Mouse (Mus musculus) CH12.LX (cell line): ENCODE results near the gene Gtsf1l. TPM values are rescaled to one million over a fixed set of nuclear protein-coding genes. Genes with fewer than 3 reads are reported as not detected.

ENCODE experiments used
- DNase-seq: peaks from one replicate; pipeline ENCODE4 v3.0.0-alpha.2; 2013; ENCODE audit errors: extremely low read depth
- H3K27ac ChIP-seq: 2 replicates; pipeline ENCODE4 v1.5.1; 2012; ENCODE audit warnings: low read depth, mild to moderate bottlenecking, control low read depth, moderate library complexity; ENCODE audit not compliant: insufficient read depth
- H3K27me3 ChIP-seq: replicated peaks from 2 replicates; pipeline ENCODE3; 2012; ENCODE audit warnings: inconsistent platforms
- H3K36me3 ChIP-seq, 2 experiments: replicated peaks in 1 of 2; 2 replicates each; pipeline versions ENCODE3 to v1.6.1; 2012; ENCODE audit warnings: inconsistent platforms in 1 of 2, low read length in 1 of 2, mild to moderate bottlenecking in 1 of 2, mixed read lengths in 1 of 2, moderate library complexity in 1 of 2; ENCODE audit not compliant: control insufficient read depth in 1 of 2, insufficient read depth in 1 of 2
- H3K4me1 ChIP-seq, 2 experiments: 2 replicates each; pipeline ENCODE4 v1.6.1; 2012; ENCODE audit warnings: inconsistent platforms in 1 of 2, moderate library complexity in 1 of 2; ENCODE audit not compliant: insufficient read depth in 2 of 2, control insufficient read depth in 1 of 2
- H3K4me2 ChIP-seq: 2 replicates; pipeline ENCODE4 v1.6.1; 2012; ENCODE audit warnings: low read depth, mild to moderate bottlenecking, control low read depth; ENCODE audit not compliant: poor library complexity, insufficient read depth, severe bottlenecking
- H3K4me3 ChIP-seq, 3 experiments: fragments of 150-350 bp in 1 of 3; sonication (generic) in 1 of 3; replicated peaks in 1 of 3; 2 replicates each; pipeline versions ENCODE3 to v1.5.1; 2011 to 2012; ENCODE audit warnings: low read depth in 2 of 3, low read length in 2 of 3, mild to moderate bottlenecking in 2 of 3, moderate library complexity in 2 of 3, control low read depth in 1 of 3, improper control_type of control experiment in 1 of 3, inconsistent platforms in 1 of 3, mixed read lengths in 1 of 3; ENCODE audit not compliant: poor library complexity in 1 of 3
- H3K79me2 ChIP-seq: replicated peaks from 2 replicates; pipeline ENCODE4 v1.6.1; 2012; ENCODE audit warnings: mild to moderate bottlenecking, moderate library complexity; ENCODE audit not compliant: control insufficient read depth, poor library complexity, insufficient read depth, severe bottlenecking; ENCODE audit errors: extremely low read depth
- H3K9ac ChIP-seq: 2 replicates; pipeline ENCODE4 v1.6.1; 2012; ENCODE audit warnings: low read depth, mild to moderate bottlenecking, control low read depth, moderate library complexity; ENCODE audit not compliant: insufficient read depth
- H3K9me3 ChIP-seq: replicated peaks from 2 replicates; pipeline ENCODE3; 2012; ENCODE audit warnings: low read length, inconsistent platforms, mixed read lengths
- BHLHE40 ChIP-seq: IDR thresholded peaks from 2 replicates; pipeline ENCODE4 v1.6.1; 2011; ENCODE audit warnings: mild to moderate bottlenecking, low read depth, low read length, improper control_type of control experiment
- CHD1 ChIP-seq: IDR thresholded peaks from 2 replicates; pipeline ENCODE4 v1.6.1; 2012; ENCODE audit warnings: low read depth, low read length, improper control_type of control experiment, inconsistent platforms
- E2F4 ChIP-seq: IDR thresholded peaks from 2 replicates; pipeline ENCODE4 v1.6.1; 2011; ENCODE audit warnings: low read depth, low read length, improper control_type of control experiment; ENCODE audit not compliant: insufficient replicate concordance
- ELF1 ChIP-seq: IDR thresholded peaks from 2 replicates; pipeline ENCODE4 v1.6.1; 2014; ENCODE audit warnings: low read depth, mild to moderate bottlenecking, inconsistent platforms, low read length, improper control_type of control experiment
- EP300 ChIP-seq: IDR thresholded peaks from 2 replicates; pipeline ENCODE4 v1.6.1; 2011; ENCODE audit warnings: low read length, improper control_type of control experiment
- ETS1 ChIP-seq: conservative IDR thresholded peaks from 2 replicates; pipeline ENCODE4 v1.6.1; 2012; ENCODE audit warnings: low read depth, mild to moderate bottlenecking, inconsistent platforms, low read length, improper control_type of control experiment, moderate library complexity
- GABPA ChIP-seq: IDR thresholded peaks from 2 replicates; pipeline ENCODE4 v1.6.1; 2012; ENCODE audit warnings: low read depth, low read length, improper control_type of control experiment, inconsistent platforms; ENCODE audit not compliant: insufficient replicate concordance
- HCFC1 ChIP-seq: IDR thresholded peaks from 2 replicates; pipeline ENCODE4 v1.6.1; 2012; ENCODE audit warnings: low read depth, mild to moderate bottlenecking, inconsistent platforms, low read length, improper control_type of control experiment
- IRF4 ChIP-seq: IDR thresholded peaks from 2 replicates; pipeline ENCODE4 v1.6.1; 2014; ENCODE audit warnings: low read depth, mild to moderate bottlenecking, inconsistent platforms, low read length, improper control_type of control experiment
- JUN ChIP-seq: IDR thresholded peaks from 2 replicates; pipeline ENCODE4 v1.6.1; 2011; ENCODE audit warnings: low read depth, mild to moderate bottlenecking, low read length, improper control_type of control experiment, moderate library complexity; ENCODE audit not compliant: insufficient read depth
- JUND ChIP-seq: conservative IDR thresholded peaks from 2 replicates; pipeline ENCODE4 v1.6.1; 2011; ENCODE audit warnings: low read depth, low read length, improper control_type of control experiment
- KAT2A ChIP-seq: IDR thresholded peaks from 2 replicates; pipeline ENCODE4 v1.6.1; 2012; ENCODE audit warnings: low read length, improper control_type of control experiment, inconsistent platforms; ENCODE audit not compliant: insufficient replicate concordance
- MAFK ChIP-seq: IDR thresholded peaks from 2 replicates; pipeline ENCODE4 v1.6.1; 2011; ENCODE audit warnings: low read length, improper control_type of control experiment; ENCODE audit not compliant: insufficient replicate concordance
- MEF2A ChIP-seq: IDR thresholded peaks from 2 replicates; pipeline ENCODE4 v1.6.1; 2014; ENCODE audit warnings: low read depth, mild to moderate bottlenecking, inconsistent platforms, low read length, improper control_type of control experiment, borderline replicate concordance
- MXI1 ChIP-seq: IDR thresholded peaks from 2 replicates; pipeline ENCODE4 v1.6.1; 2011; ENCODE audit warnings: mild to moderate bottlenecking, low read depth, low read length, improper control_type of control experiment
- MYC ChIP-seq: IDR thresholded peaks from 2 replicates; pipeline ENCODE4 v1.6.1; 2011; ENCODE audit warnings: low read depth, mild to moderate bottlenecking, improper control_type of control experiment, low read length
- NELFE ChIP-seq: IDR thresholded peaks from 2 replicates; pipeline ENCODE4 v1.6.1; 2011; ENCODE audit warnings: low read depth, low read length, improper control_type of control experiment
- NRF1 ChIP-seq: IDR thresholded peaks from 2 replicates; pipeline ENCODE4 v1.6.1; 2014; ENCODE audit warnings: low read depth, mild to moderate bottlenecking, inconsistent platforms, low read length, improper control_type of control experiment, moderate library complexity
- PAX5 ChIP-seq: IDR thresholded peaks from 2 replicates; pipeline ENCODE4 v1.6.1; 2012; ENCODE audit warnings: low read length, inconsistent platforms, mixed read lengths
- POLR2A ChIP-seq: IDR thresholded peaks from 2 replicates; pipeline ENCODE4 v1.6.1; 2011; ENCODE audit warnings: low read depth, mild to moderate bottlenecking, improper control_type of control experiment, low read length
- POLR2AphosphoS2 ChIP-seq: IDR thresholded peaks from 2 replicates; pipeline ENCODE4 v1.6.1; 2011; ENCODE audit warnings: low read depth, low read length, improper control_type of control experiment
- RAD21 ChIP-seq: IDR thresholded peaks from 2 replicates; pipeline ENCODE4 v1.6.1; 2011; ENCODE audit warnings: low read depth, mild to moderate bottlenecking, low read length, improper control_type of control experiment, moderate library complexity
- RCOR1 ChIP-seq: conservative IDR thresholded peaks from 2 replicates; pipeline ENCODE4 v1.6.1; 2012; ENCODE audit warnings: low read depth, mild to moderate bottlenecking, inconsistent platforms, low read length, improper control_type of control experiment
- SIN3A ChIP-seq: IDR thresholded peaks from 2 replicates; pipeline ENCODE4 v1.6.1; 2012; ENCODE audit warnings: low read length, improper control_type of control experiment, inconsistent platforms
- TBP ChIP-seq: conservative IDR thresholded peaks from 2 replicates; pipeline ENCODE4 v1.6.1; 2011; ENCODE audit warnings: low read depth, low read length, improper control_type of control experiment
- TCF12 ChIP-seq: IDR thresholded peaks from 2 replicates; pipeline ENCODE4 v1.6.1; 2014; ENCODE audit warnings: low read depth, mild to moderate bottlenecking, inconsistent platforms, low read length, improper control_type of control experiment
- UBTF ChIP-seq: IDR thresholded peaks from 2 replicates; pipeline ENCODE4 v1.6.1; 2012; ENCODE audit warnings: low read depth, mild to moderate bottlenecking, inconsistent platforms, low read length, improper control_type of control experiment, moderate library complexity
- USF2 ChIP-seq: conservative IDR thresholded peaks from 2 replicates; pipeline ENCODE4 v1.6.1; 2011; ENCODE audit warnings: low read depth, low read length, improper control_type of control experiment
- ZC3H11A ChIP-seq: IDR thresholded peaks from 2 replicates; pipeline ENCODE4 v1.6.1; 2012; ENCODE audit warnings: low read depth, mild to moderate bottlenecking, inconsistent platforms, low read length, improper control_type of control experiment
- ZMIZ1 ChIP-seq: IDR thresholded peaks from 2 replicates; pipeline ENCODE4 v1.6.1; 2012; ENCODE audit warnings: low read depth, mild to moderate bottlenecking, inconsistent platforms, low read length, improper control_type of control experiment
- dilution Hi-C: fragments of 300-500 bp; cut with MboI; formaldehyde crosslinking; loops from 2 replicates; pipeline ENCODE4 v1.14.3; 2020; ENCODE audit warnings: low sequenced_read_pairs; ENCODE audit not compliant: extremely low pct_unique_long_range_greater_than_20kb, extremely low pct_ligation_motif_present
- in situ Hi-C: fragments of 300-500 bp; cut with MboI; formaldehyde crosslinking; loops from 3 replicates; pipeline ENCODE4 v1.14.3; 2019; ENCODE audit warnings: low sequenced_read_pairs, low pct_ligation_motif_present, low pct_unique_long_range_greater_than_20kb, mixed read lengths
- polyA plus RNA-seq: library from polyadenylated mRNA; unstranded; fragments of >175 nt; gene quantifications from 2 replicates; pipeline ENCODE4 v1.2.1, GENCODE M21; 2012; ENCODE audit warnings: low read depth; ENCODE audit not compliant: insufficient read length
- total RNA-seq, 2 experiments: library from RNA; depleted of rRNA; stranded (reverse); fragments of 300-350 nt in 1 of 2; fragments of >200 nt in 1 of 2; gene quantifications; 2 replicates each; pipeline ENCODE4 v1.2.3; 2012 to 2014

Gtsf1l gene
- total and polyA plus RNA-seq, 3 experiments = not detected

DNA sequence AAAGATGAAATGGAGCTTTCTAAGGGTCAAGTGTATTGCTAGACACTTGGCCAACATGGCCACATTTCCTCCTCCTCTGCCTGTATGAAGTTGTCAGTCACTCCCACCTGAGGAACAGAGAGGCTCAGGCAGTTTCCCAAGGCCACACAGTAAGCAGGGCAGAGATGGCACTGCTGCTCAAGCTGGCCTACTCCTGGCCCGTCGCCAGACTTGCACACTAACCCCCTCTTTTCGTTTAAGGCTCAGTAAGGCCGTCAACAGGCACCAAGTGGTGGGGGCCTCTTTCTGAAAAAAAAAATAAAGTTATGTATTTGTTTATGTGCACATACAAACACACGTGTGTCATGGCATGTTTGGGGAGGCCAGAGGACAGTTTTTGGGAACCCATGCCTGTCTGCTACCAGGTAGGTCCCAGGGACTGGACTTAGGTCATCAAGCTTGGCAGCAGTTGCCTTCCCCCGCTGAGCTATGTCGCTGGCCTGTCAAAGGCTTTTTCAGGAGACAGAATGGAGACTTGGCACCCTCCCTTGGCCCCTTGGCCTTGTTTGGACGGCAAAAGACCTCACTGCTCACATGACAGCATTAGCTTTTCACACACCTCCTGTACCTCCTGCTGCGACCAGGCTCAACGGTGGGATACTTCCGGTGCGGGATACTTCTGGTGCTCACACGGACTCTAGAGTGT is 16.6 kb upstream of the Gtsf1l start:
- peaks cover 76% of the 10 kb centered on the region for H3K27me3 ChIP-seq
- H3K4me3 ChIP-seq = no peak overlapping the region
- no peaks in the 10 kb centered on the region for H3K36me3 ChIP-seq
- in situ Hi-C loops = loop anchor here (10.0 kb wide), 1 partner anchor 211 kb away; no protein-coding TSS in a partner anchor
- no peak for DNase-seq
- no peak overlapping the region for H3K9ac ChIP-seq
- TF ChIP-seq BHLHE40 (no peak), GABPA (no peak)
- H3K9me3 ChIP-seq = peaks cover 16% of the 10 kb centered on the region
- H3K79me2 ChIP-seq = no peaks in the 10 kb centered on the region
- H3K4me2 ChIP-seq = no peak overlapping the region
- dilution Hi-C loops = no loop called here
- no peak overlapping the region for H3K27ac ChIP-seq
- H3K4me1 ChIP-seq = peaks cover 11 to 23% of the 10 kb centered on the region in 2 experiments

DNA sequence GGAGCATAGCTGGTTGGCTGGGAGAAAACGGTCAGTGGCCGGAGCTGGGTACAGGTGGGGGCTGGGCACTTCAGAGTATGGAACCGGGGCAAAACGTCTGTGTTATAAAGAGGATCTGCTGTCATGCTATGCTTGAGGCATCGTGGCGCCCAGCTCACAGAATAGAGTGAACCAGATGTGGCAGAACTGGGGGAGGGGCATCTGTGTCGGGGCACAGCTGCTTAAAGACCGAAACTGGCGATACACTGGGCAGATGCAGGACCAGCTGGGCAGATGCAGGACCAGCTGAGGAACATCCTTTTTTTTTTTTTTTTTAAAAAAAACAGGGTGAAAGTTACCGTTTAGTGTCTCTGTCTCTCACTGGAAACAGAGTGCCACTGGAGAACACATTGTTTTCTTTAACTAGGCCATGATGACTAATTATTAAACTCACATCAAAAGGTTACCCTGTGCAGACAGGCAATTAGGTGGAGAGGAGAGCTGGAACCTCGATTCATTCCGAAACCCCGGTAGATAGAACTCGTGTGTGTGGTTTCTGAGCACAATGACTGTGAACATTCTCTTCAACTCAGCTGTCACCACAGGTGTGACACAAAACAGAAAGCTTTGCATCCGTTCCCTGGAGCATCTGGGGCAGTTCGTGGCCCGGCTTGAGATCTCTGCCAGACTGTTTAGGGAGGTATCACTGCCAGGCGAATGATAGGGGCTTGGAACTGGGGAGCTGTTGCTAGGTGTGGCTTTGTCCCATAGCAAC is 15.4 kb upstream of the Gtsf1l start:
- Histone ChIP-seq H3K36me3 (no peaks in the 10 kb centered on the region), H3K27me3 (peaks cover 78% of the 10 kb centered on the region), H3K9ac (no peak overlapping the region), H3K79me2 (no peaks in the 10 kb centered on the region), H3K9me3 (peaks cover 16% of the 10 kb centered on the region), H3K4me1 (peaks cover 11 to 23% of the 10 kb centered on the region in 2 experiments), H3K4me3 (no peak overlapping the region), H3K4me2 (peak overlapping the region; percentile 54; the same call in 1 of the 2 replicates), H3K27ac (no peak overlapping the region)
- dilution Hi-C loops (no loop called here), in situ Hi-C loops (loop anchor here (10.0 kb wide), 1 partner anchor 212 kb away; no protein-coding TSS in a partner anchor)
- peak; percentile 92 for DNase-seq
- TF ChIP-seq JUND (peak; percentile 92), JUN (peak; percentile 85), NRF1 (no peak), USF2 (no peak), IRF4 (peak; percentile 96), PAX5 (no peak), E2F4 (no peak), TBP (no peak), ELF1 (no peak), UBTF (no peak), KAT2A (no peak), ZMIZ1 (no peak), MYC (peak; percentile 78; the same call in 1 of the 2 replicates), CHD1 (no peak), HCFC1 (no peak), SIN3A (no peak), ZC3H11A (no peak), RCOR1 (peak; percentile 86; the same call in 1 of the 2 replicates), EP300 (peak; percentile 93), BHLHE40 (peak; percentile 99), TCF12 (peak; percentile 99), POLR2AphosphoS2 (no peak), POLR2A (no peak), MEF2A (peak; percentile 69), RAD21 (no peak), MXI1 (no peak), MAFK (peak; percentile 72; the same call in 1 of the 2 replicates), ETS1 (peak; percentile 94), NELFE (no peak)
